15 mouse cellular contexts compared by ENCODE assay signal in genomic region chr14:51054243-51055237, GRCm38 (mm10). TPM values are rescaled to one million over a fixed set of nuclear protein-coding genes. Genes with fewer than 3 reads are reported as not detected.
DNase-seq lines count a peak whose midpoint lies in the region; ATAC-seq and TF ChIP-seq lines count a peak whose summit lies in the region.
"Had no signal": no experiment of that assay in that cellular context is flagged by ENCODE, and none has a peak within 500 bp of the region (broad histone marks: within the 10 kb centered on the region; RNA-seq: fewer than 3 reads in every experiment).

No protein-coding gene starts in this region.

- 36% methylated on average over 13 of the region's 13 CpGs for WGBS in hindbrain, postnatal 0 days
- 37% methylated on average over 13 of the region's 13 CpGs for WGBS in hindbrain, embryonic 13.5 days
- 64% methylated on average over 13 of the region's 13 CpGs for WGBS in stomach, embryonic 14.5 days
- WGBS in stomach, postnatal 0 days = 65% methylated on average over 13 of the region's 13 CpGs
- WGBS in forebrain, embryonic 16.5 days = 18% methylated on average over 13 of the region's 13 CpGs
- WGBS in stomach, embryonic 15.5 days = 62% methylated on average over 13 of the region's 13 CpGs

- TF ChIP-seq EP300 in stomach, postnatal 0 days (optimal IDR thresholded peaks at IDR 0.05) = no peak

- DNase-seq in hindbrain, postnatal 0 days (ENCODE audit: low spot score) = no peak
- no peak for DNase-seq in stomach, postnatal 0 days (ENCODE audit: low spot score)
- DNase-seq in thymus, postnatal 0 days (ENCODE audit: low spot score) = no peak
- DNase-seq: adrenal gland, postnatal 25 days; gastrocnemius, postnatal 10 days had no signal

- no peaks in the 10 kb centered on the region for H3K36me3 ChIP-seq in hindbrain, postnatal 0 days (ENCODE audit: insufficient read depth, low read length)
- no peaks in the 10 kb centered on the region for H3K36me3 ChIP-seq in hindbrain, embryonic 13.5 days
- H3K36me3 ChIP-seq in stomach, embryonic 14.5 days (ENCODE audit: control insufficient read depth, insufficient read depth, low read length) = no peaks in the 10 kb centered on the region
- no peaks in the 10 kb centered on the region for H3K36me3 ChIP-seq in stomach, postnatal 0 days (ENCODE audit: control insufficient read depth, insufficient read depth, low read length)
- H3K36me3 ChIP-seq in forebrain, embryonic 16.5 days (ENCODE audit: control insufficient read depth, insufficient read depth) = no peaks in the 10 kb centered on the region
- no peaks in the 10 kb centered on the region for H3K36me3 ChIP-seq in stomach, embryonic 15.5 days
- H3K36me3 ChIP-seq: heart, embryonic 15.5 days; limb, embryonic 15.5 days had no signal

- no peak overlapping the region for H3K27ac ChIP-seq in hindbrain, postnatal 0 days
- no peak overlapping the region for H3K27ac ChIP-seq in hindbrain, embryonic 13.5 days
- H3K27ac ChIP-seq in stomach, embryonic 14.5 days (ENCODE audit: low read length) = peak overlapping the region; percentile 10; the same call in 1 of the 2 replicates
- no peak overlapping the region for H3K27ac ChIP-seq in stomach, postnatal 0 days (replicated peaks)
- no peak overlapping the region for H3K27ac ChIP-seq in forebrain, embryonic 16.5 days (ENCODE audit: low read length)
- H3K27ac ChIP-seq in stomach, embryonic 15.5 days = no peak overlapping the region
- H3K27ac ChIP-seq: heart, embryonic 15.5 days; limb, embryonic 15.5 days had no signal

- no peak overlapping the region for H3K4me3 ChIP-seq in hindbrain, postnatal 0 days (ENCODE audit: low read length)
- no peak overlapping the region for H3K4me3 ChIP-seq in hindbrain, embryonic 13.5 days
- no peak overlapping the region for H3K4me3 ChIP-seq in stomach, embryonic 14.5 days (ENCODE audit: low read depth, low read length)
- H3K4me3 ChIP-seq in stomach, postnatal 0 days (ENCODE audit: low read depth, low read length) = no peak overlapping the region
- H3K4me3 ChIP-seq in forebrain, embryonic 16.5 days (replicated peaks; ENCODE audit: low read length) = no peak overlapping the region
- no peak overlapping the region for H3K4me3 ChIP-seq in stomach, embryonic 15.5 days (replicated peaks)
- H3K4me3 ChIP-seq: heart, embryonic 15.5 days; limb, embryonic 15.5 days had no signal

- 0 out of 2 replicates have a peak overlapping the region, but pooled peaks have one; percentile 18 for H3K4me2 ChIP-seq in hindbrain, postnatal 0 days (ENCODE audit: low read depth, low read length)
- H3K4me2 ChIP-seq in hindbrain, embryonic 13.5 days = no peak overlapping the region
- H3K4me2 ChIP-seq in stomach, embryonic 14.5 days (replicated peaks; ENCODE audit: low read depth, low read length) = no peak overlapping the region
- H3K4me2 ChIP-seq in stomach, postnatal 0 days (replicated peaks; ENCODE audit: low read depth) = no peak overlapping the region
- H3K4me2 ChIP-seq in forebrain, embryonic 16.5 days (ENCODE audit: low read length) = peak overlapping the region; percentile 13; the same call in 1 of the 2 replicates
- 0 out of 2 replicates have a peak overlapping the region, but pooled peaks have one; percentile 0 for H3K4me2 ChIP-seq in stomach, embryonic 15.5 days
- H3K4me2 ChIP-seq: heart, embryonic 15.5 days; limb, embryonic 15.5 days had no signal

- TF ChIP-seq CTCF in hindbrain, postnatal 0 days (IDR thresholded peaks at IDR 0.05; ENCODE audit: low read depth) = no peak
- no peak for TF ChIP-seq CTCF in stomach, postnatal 0 days (IDR thresholded peaks at IDR 0.05; ENCODE audit: low read depth)

- ATAC-seq in hindbrain, postnatal 0 days = peak; percentile 35; the same call in 1 of the 2 replicates
- ATAC-seq in hindbrain, embryonic 13.5 days (ENCODE audit: low FRiP score) = no peak
- ATAC-seq in stomach, embryonic 14.5 days (ENCODE audit: insufficient number of reproducible peaks, insufficient read depth, low FRiP score, low read depth) = no peak
- ATAC-seq in stomach, postnatal 0 days (ENCODE audit: low FRiP score, low TSS enrichment) = no peak
- ATAC-seq in forebrain, embryonic 16.5 days = no peak
- no peak for ATAC-seq in stomach, embryonic 15.5 days (ENCODE audit: insufficient read depth, low FRiP score, low read depth)

- H3K9ac ChIP-seq in hindbrain, postnatal 0 days (replicated peaks; ENCODE audit: low read length) = no peak overlapping the region
- no peak overlapping the region for H3K9ac ChIP-seq in hindbrain, embryonic 13.5 days
- H3K9ac ChIP-seq in stomach, embryonic 14.5 days (replicated peaks; ENCODE audit: low read depth, low read length) = no peak overlapping the region
- H3K9ac ChIP-seq in stomach, postnatal 0 days (ENCODE audit: low read length) = no peak overlapping the region
- no peak overlapping the region for H3K9ac ChIP-seq in forebrain, embryonic 16.5 days (replicated peaks; ENCODE audit: low read depth, low read length)
- H3K9ac ChIP-seq in stomach, embryonic 15.5 days = no peak overlapping the region
- H3K9ac ChIP-seq: heart, embryonic 15.5 days; limb, embryonic 15.5 days had no signal

- no peaks in the 10 kb centered on the region for H3K9me3 ChIP-seq in hindbrain, postnatal 0 days (ENCODE audit: low read length)
- H3K9me3 ChIP-seq in hindbrain, embryonic 13.5 days = no peaks in the 10 kb centered on the region
- H3K9me3 ChIP-seq in stomach, embryonic 14.5 days (ENCODE audit: control insufficient read depth, low read depth, low read length) = no peaks in the 10 kb centered on the region
- H3K9me3 ChIP-seq in stomach, postnatal 0 days (ENCODE audit: control insufficient read depth, low read length) = no peaks in the 10 kb centered on the region
- no peaks in the 10 kb centered on the region for H3K9me3 ChIP-seq in forebrain, embryonic 16.5 days (ENCODE audit: control insufficient read depth, low read length)
- no peaks in the 10 kb centered on the region for H3K9me3 ChIP-seq in stomach, embryonic 15.5 days
- H3K9me3 ChIP-seq: heart, embryonic 15.5 days; limb, embryonic 15.5 days had no signal

- no peaks in the 10 kb centered on the region for H3K4me1 ChIP-seq in hindbrain, postnatal 0 days (ENCODE audit: insufficient read depth, low read length)
- H3K4me1 ChIP-seq in hindbrain, embryonic 13.5 days (replicated peaks) = peaks cover 4% of the 10 kb centered on the region; the same call in 1 of the 2 replicates
- 0 out of 2 replicates have a peak, but pooled peaks cover 6% of the 10 kb centered on the region for H3K4me1 ChIP-seq in stomach, embryonic 14.5 days (ENCODE audit: control insufficient read depth, insufficient read depth, low read length)
- H3K4me1 ChIP-seq in stomach, postnatal 0 days (replicated peaks; ENCODE audit: control insufficient read depth, insufficient read depth) = no peaks in the 10 kb centered on the region
- peaks cover 5% of the 10 kb centered on the region for H3K4me1 ChIP-seq in forebrain, embryonic 16.5 days (replicated peaks; ENCODE audit: control insufficient read depth, insufficient read depth, low read length)
- H3K4me1 ChIP-seq in stomach, embryonic 15.5 days = no peaks in the 10 kb centered on the region

- no peaks in the 10 kb centered on the region for H3K27me3 ChIP-seq in hindbrain, postnatal 0 days (ENCODE audit: insufficient read depth, low read length)
- H3K27me3 ChIP-seq in hindbrain, embryonic 13.5 days = no peaks in the 10 kb centered on the region
- H3K27me3 ChIP-seq in stomach, embryonic 14.5 days (ENCODE audit: control insufficient read depth, insufficient read depth, low read length) = no peaks in the 10 kb centered on the region
- H3K27me3 ChIP-seq in stomach, postnatal 0 days (ENCODE audit: control insufficient read depth, insufficient read depth, low read length) = no peaks in the 10 kb centered on the region
- 0 out of 2 replicates have a peak, but pooled peaks cover 2% of the 10 kb centered on the region for H3K27me3 ChIP-seq in forebrain, embryonic 16.5 days (replicated peaks; ENCODE audit: control insufficient read depth, insufficient read depth, low read length)
- no peaks in the 10 kb centered on the region for H3K27me3 ChIP-seq in stomach, embryonic 15.5 days (replicated peaks)
- H3K27me3 ChIP-seq: heart, embryonic 15.5 days; limb, embryonic 15.5 days had no signal

RNA-seq across cellular contexts. Expression of gene Rnase12, which starts 2.9 kb away (rescaled TPM):
- total RNA-seq in hindbrain, postnatal 0 days (2014; rRNA removed) = not detected in 2 replicates
- polyA plus RNA-seq in hindbrain, postnatal 0 days (2015; fragmentation: Nextera tagmentation; extraction: Ambion mirVana) = 0.29 TPM in 1 of 2 replicates, not detected in the other
- not detected in 2 replicates for polyA plus RNA-seq in hindbrain, embryonic 13.5 days (2015; fragmentation: Nextera tagmentation; extraction: Ambion mirVana)
- polyA plus RNA-seq in stomach, embryonic 14.5 days (2014; fragmentation: Nextera tagmentation; extraction: Ambion mirVana) = 0.80 TPM in 1 of 2 replicates, not detected in the other
- polyA plus RNA-seq in stomach, postnatal 0 days (2015; fragmentation: Nextera tagmentation; extraction: Ambion mirVana) = 0.52 and 0.57 TPM in 2 replicates
- not detected in 2 replicates for polyA plus RNA-seq in forebrain, embryonic 16.5 days (2015; fragmentation: Nextera tagmentation; extraction: Ambion mirVana)
- polyA plus RNA-seq in stomach, embryonic 15.5 days (2015; fragmentation: Nextera tagmentation; extraction: Ambion mirVana) = 0.44 and 0.83 TPM in 2 replicates
- 0.33 and 0.36 TPM in 2 replicates for polyA plus RNA-seq in thymus, postnatal 0 days (2015; fragmentation: Nextera tagmentation; extraction: Ambion mirVana)
- total RNA-seq: adrenal gland, postnatal 25 days; common myeloid progenitor, adult 5-6 weeks; gastrocnemius, postnatal 10 days; left cerebral cortex, adult 8-10 months had no signal
- polyA plus RNA-seq: heart, embryonic 15.5 days; limb, embryonic 15.5 days; lung, embryonic 16.5 days had no signal

RNA-seq across cellular contexts. Expression of gene Rnase11, which starts 4.6 kb away (rescaled TPM):
- total RNA-seq in hindbrain, postnatal 0 days (2014; rRNA removed) = not detected in 2 replicates
- polyA plus RNA-seq in hindbrain, postnatal 0 days (2015; fragmentation: Nextera tagmentation; extraction: Ambion mirVana) = not detected in 2 replicates
- not detected in 2 replicates for polyA plus RNA-seq in hindbrain, embryonic 13.5 days (2015; fragmentation: Nextera tagmentation; extraction: Ambion mirVana)
- not detected in 2 replicates for polyA plus RNA-seq in stomach, embryonic 14.5 days (2014; fragmentation: Nextera tagmentation; extraction: Ambion mirVana)
- not detected in 2 replicates for polyA plus RNA-seq in stomach, postnatal 0 days (2015; fragmentation: Nextera tagmentation; extraction: Ambion mirVana)
- not detected in 2 replicates for polyA plus RNA-seq in forebrain, embryonic 16.5 days (2015; fragmentation: Nextera tagmentation; extraction: Ambion mirVana)
- not detected in 2 replicates for polyA plus RNA-seq in stomach, embryonic 15.5 days (2015; fragmentation: Nextera tagmentation; extraction: Ambion mirVana)
- polyA plus RNA-seq in thymus, postnatal 0 days (2015; fragmentation: Nextera tagmentation; extraction: Ambion mirVana) = not detected in 2 replicates
- total RNA-seq: adrenal gland, postnatal 25 days; common myeloid progenitor, adult 5-6 weeks; gastrocnemius, postnatal 10 days; left cerebral cortex, adult 8-10 months had no signal
- polyA plus RNA-seq: heart, embryonic 15.5 days; limb, embryonic 15.5 days; lung, embryonic 16.5 days; stomach, embryonic 16.5 days had no signal

RNA-seq across cellular contexts. Expression of gene Rnase9, which starts 12.9 kb away (rescaled TPM):
- not detected in 2 replicates for total RNA-seq in hindbrain, postnatal 0 days (2014; rRNA removed)
- not detected in 2 replicates for polyA plus RNA-seq in hindbrain, postnatal 0 days (2015; fragmentation: Nextera tagmentation; extraction: Ambion mirVana)
- not detected in 2 replicates for polyA plus RNA-seq in hindbrain, embryonic 13.5 days (2015; fragmentation: Nextera tagmentation; extraction: Ambion mirVana)
- polyA plus RNA-seq in stomach, embryonic 14.5 days (2014; fragmentation: Nextera tagmentation; extraction: Ambion mirVana) = not detected in 2 replicates
- not detected in 2 replicates for polyA plus RNA-seq in stomach, postnatal 0 days (2015; fragmentation: Nextera tagmentation; extraction: Ambion mirVana)
- polyA plus RNA-seq in forebrain, embryonic 16.5 days (2015; fragmentation: Nextera tagmentation; extraction: Ambion mirVana) = not detected in 2 replicates
- not detected in 2 replicates for polyA plus RNA-seq in stomach, embryonic 15.5 days (2015; fragmentation: Nextera tagmentation; extraction: Ambion mirVana)
- not detected in 2 replicates for polyA plus RNA-seq in thymus, postnatal 0 days (2015; fragmentation: Nextera tagmentation; extraction: Ambion mirVana)
- total RNA-seq: adrenal gland, postnatal 25 days; common myeloid progenitor, adult 5-6 weeks; gastrocnemius, postnatal 10 days; left cerebral cortex, adult 8-10 months had no signal
- polyA plus RNA-seq: heart, embryonic 15.5 days; limb, embryonic 15.5 days; lung, embryonic 16.5 days; stomach, embryonic 16.5 days had no signal

RNA-seq across cellular contexts. Expression of gene Olfr750, which starts 19.7 kb away (rescaled TPM):
- total RNA-seq in hindbrain, postnatal 0 days (2014; rRNA removed) = not detected in 2 replicates
- 0.05 and 0.14 TPM in 2 replicates for polyA plus RNA-seq in hindbrain, postnatal 0 days (2015; fragmentation: Nextera tagmentation; extraction: Ambion mirVana)
- 0.05 TPM in 1 of 2 replicates, not detected in the other for polyA plus RNA-seq in hindbrain, embryonic 13.5 days (2015; fragmentation: Nextera tagmentation; extraction: Ambion mirVana)
- not detected in 2 replicates for polyA plus RNA-seq in stomach, embryonic 14.5 days (2014; fragmentation: Nextera tagmentation; extraction: Ambion mirVana)
- polyA plus RNA-seq in stomach, postnatal 0 days (2015; fragmentation: Nextera tagmentation; extraction: Ambion mirVana) = not detected in 2 replicates
- 0.04 TPM in 1 of 2 replicates, not detected in the other for polyA plus RNA-seq in forebrain, embryonic 16.5 days (2015; fragmentation: Nextera tagmentation; extraction: Ambion mirVana)
- polyA plus RNA-seq in stomach, embryonic 15.5 days (2015; fragmentation: Nextera tagmentation; extraction: Ambion mirVana) = not detected in 2 replicates
- not detected in 2 replicates for polyA plus RNA-seq in thymus, postnatal 0 days (2015; fragmentation: Nextera tagmentation; extraction: Ambion mirVana)
- total RNA-seq: adrenal gland, postnatal 25 days; common myeloid progenitor, adult 5-6 weeks; gastrocnemius, postnatal 10 days; left cerebral cortex, adult 8-10 months had no signal
- polyA plus RNA-seq: heart, embryonic 15.5 days; limb, embryonic 15.5 days; lung, embryonic 16.5 days; stomach, embryonic 16.5 days had no signal

RNA-seq across cellular contexts. Expression of gene Rnase4, which starts 36.3 kb away (rescaled TPM):
- total RNA-seq in hindbrain, postnatal 0 days (2014; rRNA removed) = 22.9 and 34.1 TPM in 2 replicates
- polyA plus RNA-seq in hindbrain, postnatal 0 days (2015; fragmentation: Nextera tagmentation; extraction: Ambion mirVana) = 17.6 and 19.0 TPM in 2 replicates
- polyA plus RNA-seq in hindbrain, embryonic 13.5 days (2015; fragmentation: Nextera tagmentation; extraction: Ambion mirVana) = 15.3 and 17.5 TPM in 2 replicates
- 60.3 and 72.3 TPM in 2 replicates for polyA plus RNA-seq in stomach, embryonic 14.5 days (2014; fragmentation: Nextera tagmentation; extraction: Ambion mirVana)
- polyA plus RNA-seq in stomach, postnatal 0 days (2015; fragmentation: Nextera tagmentation; extraction: Ambion mirVana) = 152 and 157 TPM in 2 replicates
- 11.1 and 11.6 TPM in 2 replicates for polyA plus RNA-seq in forebrain, embryonic 16.5 days (2015; fragmentation: Nextera tagmentation; extraction: Ambion mirVana)
- 152 and 176 TPM in 2 replicates for polyA plus RNA-seq in stomach, embryonic 15.5 days (2015; fragmentation: Nextera tagmentation; extraction: Ambion mirVana)
- 29.9 and 32.1 TPM in 2 replicates for polyA plus RNA-seq in thymus, postnatal 0 days (2015; fragmentation: Nextera tagmentation; extraction: Ambion mirVana)

Comparison
In these comparisons a context has a peak if more than half of its experiments do, and no peak if none do; other contexts are left out.
1. H3K4me2 ChIP-seq: peak in hindbrain, postnatal 0 days (single experiment), forebrain, embryonic 16.5 days (single experiment) and stomach, embryonic 15.5 days (single experiment); none in hindbrain, embryonic 13.5 days (single experiment), stomach, embryonic 14.5 days (single experiment) and stomach, postnatal 0 days (single experiment).